Mouse (Mus musculus) gastrocnemius, postnatal 25 days (tissue): ENCODE results near the gene Gm8165. TPM values are rescaled to one million over a fixed set of nuclear protein-coding genes. Genes with fewer than 3 reads are reported as not detected.
"Not testable (repeated sequence)": the region's sequence is repeated elsewhere in the genome, so short reads cannot be mapped to it uniquely, and the experiment has no call there.

Source experiments
- DNase-seq: peaks from one replicate; pipeline ENCODE4 v3.0.0; 2022
- long read RNA-seq, 2 experiments: library from polyadenylated mRNA; stranded (forward); transcript quantifications; one replicate each; pipeline ENCODE4 v2.0.0; 2021
- total RNA-seq, 2 experiments: library from RNA; stranded (reverse); gene quantifications; 1 replicate in 1 of 2; 2 replicates in 1 of 2; pipeline ENCODE4 v1.2.3; 2021

Gene Gm8165
- total RNA-seq: not detected
- long read RNA-seq, experiment 1: 0 reads
- long read RNA-seq, experiment 2: 0 reads

- DNase-seq: not testable (repeated sequence)
Observed at GRCm38 (mm10) chr14:43677099-43677498, at the start of gene Gm8165. Gene Gm8165, minus strand, starts transcription at chr14:43677199.

DNA sequence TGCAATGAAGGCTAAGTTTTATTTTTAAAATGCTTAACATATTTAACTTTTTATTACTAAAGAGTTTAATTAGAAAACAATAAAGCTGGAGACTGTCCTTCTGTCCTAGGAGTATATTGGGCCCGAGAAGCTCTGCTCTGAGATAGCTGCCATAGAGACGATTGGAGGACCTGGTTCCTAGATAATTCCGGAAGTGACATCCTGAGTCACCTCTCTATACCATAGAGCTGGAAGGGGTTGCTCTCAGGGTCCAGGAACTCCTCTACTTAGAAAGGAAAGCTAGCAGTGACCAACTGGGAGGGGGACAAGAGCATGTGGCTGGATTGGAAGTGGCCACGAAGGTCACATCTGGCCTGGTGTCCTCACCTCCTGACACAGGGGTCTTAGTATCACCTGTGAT is 20.6 kb upstream of the Gm8165 start, which contains the start of gene Gm7324:
TSS of gene Gm7324 (plus strand) at position 208 of the 400 bp plus-strand sequence.
- not testable (repeated sequence) for DNase-seq

Other genes starting within 250 kb of the Gm8165 start
- gene Gm5799, start 133.6 kb downstream of the Gm8165 start, total RNA-seq: not detected
- not detected for gene Gm17654, start 98.1 kb downstream of the Gm8165 start, total RNA-seq
- gene Gm10375, start 69.2 kb downstream of the Gm8165 start, total RNA-seq: not detected
- gene Gm7324, start 20.6 kb upstream of the Gm8165 start, total RNA-seq: under 1 TPM; 0.27 to 0.36 TPM
- not detected for gene Gm16506, start 50.3 kb upstream of the Gm8165 start, total RNA-seq
- not detected for gene Gm6526, start 70.7 kb upstream of the Gm8165 start, total RNA-seq
- gene Gm8180, start 107.5 kb upstream of the Gm8165 start, total RNA-seq: not detected
- not detected for gene Ear1, start 198.3 kb upstream of the Gm8165 start, total RNA-seq
- gene Ear10, start 246.4 kb upstream of the Gm8165 start, total RNA-seq: not detected
- under 1 TPM in 1 of 2 experiments, not detected in 1; 0.28 TPM for gene Gm8113, start 248.2 kb upstream of the Gm8165 start, total RNA-seq